Mouse (Mus musculus) brown adipose tissue, adult 24 weeks (tissue): Measurements from ENCODE around the gene Zbtb3. TPM values are rescaled to one million over a fixed set of nuclear protein-coding genes. Genes with fewer than 3 reads are reported as not detected.

Experiments
- H3K27ac ChIP-seq: fragments of 200-500 bp; replicated peaks from 2 replicates; pipeline ENCODE4 v1.5.1; 2012; ENCODE audit warnings: low read depth, mild to moderate bottlenecking, low read length
- H3K4me1 ChIP-seq: fragments of 200-500 bp; 2 replicates; pipeline ENCODE4 v1.6.1; 2012; ENCODE audit warnings: low read length, mixed read lengths; ENCODE audit not compliant: control insufficient read depth, insufficient read depth, insufficient read length
- H3K4me3 ChIP-seq: fragments of 200-500 bp; 2 replicates; pipeline ENCODE4 v1.5.1; 2012; ENCODE audit warnings: low read depth, mild to moderate bottlenecking, low read length, moderate library complexity; ENCODE audit not compliant: insufficient read depth
- polyA plus RNA-seq: library from polyadenylated mRNA; stranded (reverse); fragments of >200 nt; gene quantifications from 2 replicates; pipeline ENCODE4 v1.2.4, GENCODE M21; 2012; ENCODE audit not compliant: missing spikeins, insufficient read depth, insufficient read length

The Zbtb3 gene
- 1.2 and 2.8 TPM in 2 replicates for polyA plus RNA-seq

DNA sequence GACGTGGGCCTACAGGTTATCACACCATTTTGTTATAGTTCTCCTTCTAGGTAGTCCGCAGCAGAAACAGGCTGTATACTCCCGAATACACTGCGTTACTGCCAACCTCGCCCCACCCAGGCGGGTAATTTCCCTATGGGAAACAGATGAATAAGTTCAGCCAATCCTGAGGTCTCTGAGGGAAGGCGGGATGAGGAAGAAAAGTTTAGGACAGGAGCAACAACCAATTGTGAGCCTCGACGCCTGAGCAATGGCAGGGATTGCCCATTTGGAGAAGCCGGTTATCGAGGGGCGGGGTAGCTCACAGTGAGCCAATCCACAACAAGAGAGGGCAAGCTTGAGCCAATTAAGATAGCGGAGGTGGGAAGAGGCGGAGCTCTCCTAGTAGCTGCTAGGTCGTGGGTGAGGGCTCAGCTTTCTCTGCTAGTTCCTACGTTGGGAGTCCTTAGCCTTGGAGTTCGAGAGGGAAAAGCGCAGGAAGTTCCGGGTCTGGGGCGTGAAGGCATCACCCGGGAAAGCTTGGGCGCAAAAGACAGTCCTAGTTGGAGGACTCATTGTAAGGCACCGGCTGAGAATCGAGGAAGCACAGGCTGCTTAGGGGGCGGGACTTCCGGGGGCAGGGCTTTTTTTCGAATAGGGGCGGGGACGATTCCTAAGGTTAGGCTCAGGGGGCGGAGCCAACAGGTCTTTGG is at the start of gene Zbtb3:
TSS of gene Zbtb3 (plus strand) at position 426 of the 692 bp plus-strand sequence.
- H3K27ac ChIP-seq = peak within 1 kb of the TSS; percentile 54
- peak within 1 kb of the TSS; percentile 72 for H3K4me3 ChIP-seq
- H3K4me1 ChIP-seq = 0 out of 2 replicates have a peak, but pooled peaks cover 10% of the 10 kb centered on the region

DNA sequence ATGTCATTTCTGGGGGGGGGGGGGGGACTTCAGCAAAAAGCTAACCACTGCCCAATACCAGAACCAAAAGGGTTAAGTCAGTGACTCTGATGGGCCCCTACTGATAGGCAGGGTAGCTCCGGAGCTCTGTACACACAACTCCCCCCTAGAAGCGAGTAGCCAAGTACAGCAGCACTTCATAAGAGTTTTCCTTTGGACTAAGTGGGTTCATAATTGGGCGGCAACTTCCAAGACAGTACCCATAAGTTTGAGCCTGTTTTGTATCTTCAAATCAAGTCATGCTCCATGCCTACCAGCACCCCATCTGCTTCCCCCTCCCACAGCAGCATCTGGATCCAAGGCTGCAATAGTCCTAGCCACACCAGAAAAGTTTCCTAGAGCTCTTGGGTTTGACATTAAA is 46.7 kb upstream of the Zbtb3 start:
- Histone ChIP-seq H3K27ac (0 out of 2 replicates have a peak overlapping the region, but pooled peaks have one; percentile 23), H3K4me1 (peaks cover 14% of the 10 kb centered on the region), H3K4me3 (peak overlapping the region; percentile 26)

DNA sequence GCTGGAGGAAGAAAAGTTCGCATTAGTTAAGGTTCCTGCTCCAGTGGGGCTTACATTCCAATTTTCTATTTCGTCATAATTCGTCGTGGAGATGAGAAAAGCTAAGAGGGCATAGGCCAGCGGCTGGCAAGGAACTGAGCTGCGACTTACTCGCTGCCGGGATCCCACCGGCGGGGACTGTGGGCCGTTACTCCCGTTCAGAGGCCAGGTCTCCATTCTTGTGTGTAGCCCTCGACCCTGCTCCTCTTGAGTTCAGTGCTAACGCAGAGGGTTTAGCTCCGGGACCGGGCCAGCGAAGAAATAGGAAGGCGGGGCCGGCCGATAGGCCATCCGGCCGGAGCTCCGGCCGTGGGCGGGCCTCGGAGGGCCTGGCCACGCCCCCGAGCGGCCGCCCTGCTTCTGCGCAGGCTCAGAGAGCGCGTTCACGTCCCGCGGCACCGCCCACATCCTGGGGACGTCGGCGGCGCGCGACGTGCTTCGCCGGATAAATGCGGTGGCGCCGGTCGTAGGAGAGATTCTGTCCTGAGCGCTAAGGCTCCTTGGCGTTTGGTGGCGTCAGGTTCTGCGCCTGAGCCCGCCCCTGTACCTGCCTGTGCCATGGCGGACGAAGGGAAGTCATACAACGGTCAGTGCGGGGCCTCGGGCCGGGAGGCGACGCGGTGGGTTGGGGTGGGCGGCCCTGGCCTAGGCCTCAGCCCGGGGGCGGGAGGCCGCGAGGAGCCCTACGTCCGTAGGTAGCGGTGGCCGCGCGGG is 45.5 kb upstream of the Zbtb3 start, which contains the start of gene Nxf1:
TSS of gene Nxf1 (plus strand) at position 439 of the 753 bp plus-strand sequence.
- Histone ChIP-seq H3K4me1 (peaks cover 14% of the 10 kb centered on the region), H3K27ac (peak within 1 kb of the TSS; percentile 98), H3K4me3 (peak within 1 kb of the TSS; percentile 99)

DNA sequence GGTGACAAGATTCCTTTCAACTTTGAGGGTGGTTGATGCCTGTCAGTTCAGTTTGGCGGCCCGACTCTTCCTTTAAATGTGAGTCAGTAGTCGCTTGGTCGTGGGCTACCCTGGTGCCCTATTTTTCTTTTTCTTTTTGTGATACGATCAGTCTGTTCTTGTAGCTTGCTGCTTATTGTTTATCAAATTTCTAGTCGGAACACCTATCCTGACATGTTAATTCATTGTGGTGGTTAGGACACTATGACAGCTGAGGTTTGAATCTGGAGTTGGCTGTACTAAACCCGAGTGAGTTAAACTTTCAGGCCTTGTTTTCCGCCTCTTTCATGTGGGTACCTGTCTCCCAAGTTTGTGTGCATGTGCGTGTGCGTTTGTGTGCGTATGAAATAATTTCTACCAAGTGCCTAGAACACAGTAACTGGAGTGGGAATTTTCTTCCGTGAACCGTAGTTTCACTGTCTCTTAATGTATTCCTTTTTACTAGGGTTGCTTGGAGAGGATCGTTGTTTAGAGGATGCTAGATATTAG is 44.8 kb upstream of the Zbtb3 start:
- H3K4me1 ChIP-seq = peaks cover 14% of the 10 kb centered on the region
- H3K27ac ChIP-seq = peak overlapping the region; percentile 77; the same call in 1 of the 2 replicates
- H3K4me3 ChIP-seq = peak overlapping the region; percentile 98

DNA sequence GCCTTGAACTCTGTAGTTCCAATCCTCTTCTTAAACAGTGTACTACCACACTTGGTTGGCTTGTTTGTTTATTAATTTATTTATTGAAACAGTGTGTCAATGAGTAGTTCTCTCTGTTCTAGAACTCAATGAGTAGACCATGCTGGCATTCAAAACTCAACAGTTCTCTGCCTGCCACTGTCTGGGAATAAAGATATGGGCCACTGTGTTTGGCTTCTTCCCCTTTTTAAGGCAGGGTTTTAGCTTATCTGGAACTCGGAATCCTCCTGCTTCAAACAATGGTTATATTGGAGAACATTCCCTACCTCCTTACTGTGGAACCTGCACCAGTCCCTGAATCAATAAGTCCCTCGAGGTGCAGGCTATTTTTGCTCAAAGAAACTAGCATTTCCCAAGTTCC is 43.5 kb upstream of the Zbtb3 start:
- Histone ChIP-seq H3K4me1 (peaks cover 14% of the 10 kb centered on the region), H3K4me3 (no peak overlapping the region), H3K27ac (no peak overlapping the region)

DNA sequence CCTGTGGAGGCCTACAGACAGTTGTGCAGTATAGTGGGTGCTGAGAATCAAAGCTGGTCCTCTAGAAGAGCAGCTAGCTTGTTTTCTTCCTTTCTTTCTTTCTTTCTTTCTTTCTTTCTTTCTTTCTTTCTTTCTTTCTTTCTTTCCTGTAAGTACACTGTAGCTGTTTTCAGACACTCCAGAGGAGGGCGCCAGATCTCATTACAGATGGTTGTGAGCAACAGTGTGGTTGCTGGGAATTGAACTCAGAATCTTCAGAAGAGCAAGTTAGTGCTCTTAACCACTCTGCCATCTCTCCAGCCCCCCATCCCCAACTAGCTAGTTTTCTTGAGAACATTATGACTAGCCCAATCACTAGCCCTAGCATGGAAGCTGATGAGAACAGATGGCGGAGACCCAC is 41.6 kb upstream of the Zbtb3 start:
- Histone ChIP-seq H3K27ac (no peak overlapping the region), H3K4me3 (no peak overlapping the region), H3K4me1 (peaks cover 9% of the 10 kb centered on the region)

DNA sequence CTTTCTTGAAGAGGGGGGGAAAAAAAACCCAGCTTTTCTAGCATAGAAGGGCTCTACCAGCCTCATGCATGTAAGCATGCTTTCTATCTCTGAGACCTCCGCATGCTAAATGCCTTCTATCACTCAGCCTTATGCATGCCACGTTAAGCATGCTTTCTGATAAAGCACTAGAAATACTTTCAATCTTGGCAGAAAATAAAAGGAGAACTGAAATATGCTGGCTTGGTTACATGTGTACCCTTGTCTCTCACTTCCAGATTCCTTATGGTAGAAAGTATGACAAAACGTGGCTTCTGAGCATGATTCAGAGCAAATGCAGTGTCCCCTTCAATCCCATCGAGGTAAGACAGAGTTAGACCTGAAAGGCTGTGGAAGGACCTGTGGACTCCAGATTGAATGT is 39.1 kb upstream of the Zbtb3 start:
- Histone ChIP-seq H3K4me3 (no peak overlapping the region), H3K4me1 (peaks cover 4% of the 10 kb centered on the region; the same call in 1 of the 2 replicates), H3K27ac (no peak overlapping the region)

DNA sequence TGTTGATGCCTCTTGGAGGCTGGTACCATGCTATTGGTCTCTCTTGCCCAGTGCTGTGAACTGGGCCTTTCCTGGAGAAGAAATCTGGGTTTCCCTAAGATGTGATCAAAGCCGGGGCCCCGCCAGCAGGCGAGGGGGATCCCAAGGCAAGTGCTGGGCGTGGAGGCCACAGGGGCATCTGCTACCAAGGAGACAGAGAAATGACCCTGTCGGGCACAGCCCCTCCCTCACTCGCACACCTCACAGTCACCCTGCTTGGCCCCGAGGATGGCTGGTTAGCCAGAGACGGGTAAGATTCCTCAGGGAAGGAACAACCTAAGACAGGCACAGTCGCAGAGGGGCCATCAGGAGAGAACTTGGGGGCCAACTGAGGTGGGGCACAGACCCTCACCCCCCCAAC is 36.8 kb upstream of the Zbtb3 start:
- H3K4me3 ChIP-seq = no peak overlapping the region
- peaks cover 4% of the 10 kb centered on the region; the same call in 1 of the 2 replicates for H3K4me1 ChIP-seq
- H3K27ac ChIP-seq = no peak overlapping the region

DNA sequence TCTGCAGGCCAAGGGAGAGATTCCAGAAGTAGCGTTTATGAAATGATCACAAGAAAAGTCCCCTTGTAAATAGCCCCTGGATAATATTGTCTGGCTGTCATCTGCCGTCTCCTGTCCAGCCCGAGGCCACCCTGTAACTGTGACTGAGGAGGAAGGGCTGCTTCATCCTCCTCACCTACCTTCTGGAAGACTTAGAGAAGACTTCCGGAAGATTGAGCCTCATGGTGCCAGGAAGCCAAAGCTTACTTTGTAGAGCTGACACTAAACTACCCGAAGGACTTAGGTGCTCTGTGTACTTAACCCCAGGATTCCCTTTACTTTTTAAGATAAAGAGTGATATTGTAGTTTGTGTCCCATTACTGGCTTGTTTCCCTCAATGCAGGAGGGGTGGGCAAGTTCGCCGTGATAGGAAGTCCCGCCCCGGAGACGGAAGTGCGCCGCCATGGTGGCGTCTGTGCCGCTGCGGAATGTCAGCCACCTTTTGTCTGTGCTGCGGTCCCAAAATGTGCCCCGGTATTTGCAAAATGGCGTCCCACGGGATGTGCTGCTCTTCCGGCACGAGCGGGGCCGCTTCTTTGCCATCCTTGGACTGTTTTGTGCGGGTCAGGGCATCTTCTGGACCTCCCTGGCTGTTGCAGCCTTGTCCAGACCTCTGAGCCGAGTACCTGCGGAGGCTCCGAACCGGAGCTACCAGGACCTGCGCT is 31.6 kb upstream of the Zbtb3 start, which contains the start of gene Tmem223:
TSS of gene Tmem223 (plus strand) at position 430 of the 704 bp plus-strand sequence.
- Histone ChIP-seq H3K27ac (peak within 1 kb of the TSS; percentile 70), H3K4me1 (peaks cover 14% of the 10 kb centered on the region), H3K4me3 (peak within 1 kb of the TSS; percentile 87)

DNA sequence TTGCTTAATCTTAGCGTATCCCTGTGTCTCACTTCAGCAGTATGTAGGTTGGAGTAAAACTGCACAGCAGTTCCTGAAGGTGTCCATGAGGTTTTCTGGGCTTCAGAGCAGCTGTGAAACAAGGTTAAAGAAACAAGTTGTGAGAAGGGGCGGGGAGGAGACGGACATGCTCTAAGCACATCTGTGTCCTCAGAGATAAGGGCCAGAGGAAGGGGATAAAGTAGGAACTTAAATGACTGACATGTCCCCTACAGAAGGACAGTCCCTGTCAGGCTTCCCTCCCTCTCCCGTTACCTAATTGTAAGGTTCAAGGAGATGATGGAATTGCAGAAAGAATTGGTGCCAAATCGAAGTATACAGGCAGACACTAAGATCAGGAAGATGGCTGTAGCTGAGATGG is 29.4 kb upstream of the Zbtb3 start:
- peaks cover 14% of the 10 kb centered on the region for H3K4me1 ChIP-seq
- H3K4me3 ChIP-seq = peak overlapping the region; percentile 40
- no peak overlapping the region; the same call in 1 of the 2 replicates for H3K27ac ChIP-seq

DNA sequence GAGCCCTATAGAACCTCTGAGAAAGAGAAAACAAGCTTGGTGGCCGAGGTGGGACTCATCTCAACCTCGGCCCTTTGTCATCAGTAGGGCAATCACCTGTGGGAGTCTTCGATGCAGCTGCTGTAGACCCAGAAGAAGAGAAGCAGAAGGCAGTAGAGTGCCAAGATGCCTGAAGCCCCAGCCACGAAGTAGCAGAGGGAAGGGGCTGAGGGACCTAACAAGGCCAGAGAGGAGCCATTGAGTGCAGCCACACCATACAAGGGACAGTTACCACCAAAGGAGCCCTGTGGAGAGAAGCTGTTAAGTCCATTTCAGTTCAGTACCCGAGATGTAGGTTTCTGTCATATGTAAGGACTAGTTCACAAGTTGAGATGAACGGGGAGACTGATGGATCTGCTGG is 28.9 kb upstream of the Zbtb3 start:
- Histone ChIP-seq H3K4me3 (peak overlapping the region; percentile 40), H3K27ac (peak overlapping the region; percentile 7; the same call in 1 of the 2 replicates), H3K4me1 (peaks cover 14% of the 10 kb centered on the region)

DNA sequence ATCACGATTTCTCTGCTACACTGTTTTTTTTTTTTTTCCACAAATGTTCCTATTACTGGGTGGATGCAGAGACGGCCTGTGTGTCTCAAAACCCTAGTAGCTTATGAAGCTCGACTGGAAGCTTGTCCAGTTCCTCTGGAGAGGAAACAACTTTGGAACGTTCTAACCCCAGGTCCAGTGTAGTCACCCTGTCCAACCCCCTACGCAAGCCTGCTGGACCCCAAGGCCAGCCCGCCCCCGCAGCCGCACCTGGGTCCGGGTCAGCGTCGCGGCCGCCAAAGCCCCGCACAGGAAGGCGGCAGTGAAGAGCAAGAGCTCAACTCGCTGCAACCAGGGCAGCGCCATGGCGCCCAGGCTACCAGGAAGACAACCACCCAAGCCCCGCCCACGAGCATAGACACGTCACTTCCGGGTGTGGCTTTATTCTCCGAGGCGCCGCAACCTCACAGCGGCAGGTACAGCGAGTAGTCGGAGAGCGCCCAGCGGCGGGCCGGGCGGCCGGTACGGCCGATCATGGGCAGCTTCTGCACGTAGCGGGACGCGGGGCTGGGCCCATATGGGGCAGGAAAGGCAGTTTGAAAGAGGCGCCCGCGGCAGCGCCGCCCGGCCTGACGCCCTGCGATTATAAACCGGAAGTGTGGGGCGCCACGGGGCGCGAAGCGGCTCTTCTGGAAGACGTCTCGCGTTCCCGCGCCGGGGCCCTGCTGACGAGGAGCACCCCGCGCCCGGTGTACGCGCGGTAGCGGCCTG is 28.1 kb upstream of the Zbtb3 start, which contains the start of gene Tmem179b:
TSS of gene Tmem179b (minus strand) at position 382 of the 750 bp plus-strand sequence.
- H3K4me1 ChIP-seq = peaks cover 14% of the 10 kb centered on the region
- H3K4me3 ChIP-seq = peak within 1 kb of the TSS; percentile 90
- peak within 1 kb of the TSS; percentile 87 for H3K27ac ChIP-seq

DNA sequence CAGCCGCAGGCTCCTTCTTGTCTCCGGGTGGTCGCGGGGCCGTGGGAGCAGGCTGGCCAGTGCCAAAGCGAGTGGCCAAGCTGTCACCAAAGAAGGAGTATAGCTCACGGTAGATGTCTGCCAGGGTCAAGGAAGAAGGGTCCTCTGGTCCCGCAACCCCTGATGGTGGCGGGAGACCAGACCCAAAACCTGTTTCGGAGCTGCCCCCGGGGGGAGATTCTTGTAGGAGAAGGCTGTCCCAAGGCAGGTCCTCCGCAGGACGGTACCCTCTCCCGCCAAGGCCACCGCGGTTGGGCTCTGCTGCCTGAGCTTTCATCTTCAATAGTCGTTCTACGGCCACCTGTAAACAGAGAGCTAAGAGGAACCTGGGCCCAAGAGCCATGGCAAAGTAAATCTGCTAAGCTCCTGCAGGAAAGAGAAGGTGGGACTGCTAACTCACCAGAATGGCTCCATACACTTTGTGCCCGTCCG is 27.4 kb upstream of the Zbtb3 start:
- Histone ChIP-seq H3K4me1 (peaks cover 14% of the 10 kb centered on the region), H3K4me3 (peak overlapping the region; percentile 90)

More for the DNA sequence above, 27.4 kb upstream of the Zbtb3 start:
- peak overlapping the region; percentile 77 for H3K27ac ChIP-seq
